Mouse (Mus musculus) stomach, embryonic 16.5 days (tissue): ENCODE data around the gene Slfn8. TPM values are rescaled to one million over a fixed set of nuclear protein-coding genes. Genes with fewer than 3 reads are reported as not detected.
"Not testable (repeated sequence)": the region's sequence is repeated elsewhere in the genome, so short reads cannot be mapped to it uniquely, and the experiment has no call there.

Experiments used
- ATAC-seq: fragments of 200-750 bp; cut with Nextera tagmentation; 2 replicates; pipeline ENCODE4 v1.8.0; 2017; ENCODE audit warnings: moderate number of reproducible peaks, moderate TSS enrichment; ENCODE audit not compliant: insufficient read depth, low FRiP score
- H3K27ac ChIP-seq: fragments of 300-500 bp; sonication (generic); 2 replicates; pipeline ENCODE4 v1.5.1; 2014; ENCODE audit warnings: low read length
- H3K27me3 ChIP-seq: fragments of 300-500 bp; sonication (generic); 2 replicates; pipeline ENCODE4 v1.6.1; 2014; ENCODE audit warnings: low read length, control low read depth, mixed read lengths; ENCODE audit not compliant: control insufficient read depth, insufficient read depth
- H3K36me3 ChIP-seq: fragments of 300-500 bp; sonication (generic); 2 replicates; pipeline ENCODE4 v1.6.1; 2014; ENCODE audit warnings: low read length; ENCODE audit not compliant: control insufficient read depth, insufficient read depth
- H3K4me1 ChIP-seq: fragments of 300-500 bp; sonication (generic); 2 replicates; pipeline ENCODE4 v1.6.1; 2014; ENCODE audit warnings: low read length, control low read depth, mixed read lengths; ENCODE audit not compliant: control insufficient read depth, insufficient read depth
- H3K4me2 ChIP-seq: fragments of 300-500 bp; sonication (generic); 2 replicates; pipeline ENCODE4 v1.6.1; 2014; ENCODE audit warnings: low read depth, low read length, mixed read lengths
- H3K4me3 ChIP-seq: fragments of 300-500 bp; sonication (generic); replicated peaks from 2 replicates; pipeline ENCODE4 v1.5.1; 2014; ENCODE audit warnings: mild to moderate bottlenecking, low read length
- H3K9ac ChIP-seq: fragments of 300-500 bp; sonication (generic); 2 replicates; pipeline ENCODE4 v1.6.1; 2014; ENCODE audit warnings: low read length
- H3K9me3 ChIP-seq: fragments of 300-500 bp; sonication (generic); replicated peaks from 2 replicates; pipeline ENCODE4 v1.6.1; 2016; ENCODE audit warnings: low read length, control low read depth; ENCODE audit not compliant: control insufficient read depth
- WGBS: fragments of 180-500 bp; shearing (Covaris S2); extraction: QIAGEN DNeasy Blood & Tissue Kit; methylation state at CpG from one replicate; pipeline ENCODE4 v1.1.7; 2014; 5-methylcytosine and 5-hydroxymethylcytosine counted together
- polyA plus RNA-seq: library from polyadenylated mRNA; unstranded; fragments of >200 nt; fragmentation: Nextera tagmentation; extraction: Ambion mirVana; gene quantifications from 2 replicates; pipeline ENCODE4 v1.2.1, GENCODE M21; 2015

The Slfn8 gene
- polyA plus RNA-seq, 1 experiment from 2014 or later: 0.85 TPM

GRCm38 (mm10) chr11:82982409-82982808 is 38.2 kb downstream of the Slfn8 start:
- H3K27ac ChIP-seq, H3K4me2 ChIP-seq, H3K9ac ChIP-seq, H3K4me1 ChIP-seq, H3K27me3 ChIP-seq, ATAC-seq, H3K9me3 ChIP-seq, H3K4me3 ChIP-seq: not testable (repeated sequence)
- 89% methylated on average over 2 of the region's 2 CpGs for WGBS
- peaks cover 14% of the 10 kb centered on the region; the same call in 1 of the 2 replicates for H3K36me3 ChIP-seq

GRCm38 (mm10) chr11:82973916-82974315 is 46.7 kb downstream of the Slfn8 start:
- Histone ChIP-seq H3K27me3 (no peaks in the 10 kb centered on the region), H3K36me3 (no peaks in the 10 kb centered on the region), H3K4me1 (peaks cover 5% of the 10 kb centered on the region), H3K9ac (no peak overlapping the region), H3K4me3 (no peak overlapping the region), H3K27ac (no peak overlapping the region), H3K4me2 (no peak overlapping the region), H3K9me3 (no peaks in the 10 kb centered on the region)
- 36% methylated on average over 5 of the region's 5 CpGs for WGBS
- no peak for ATAC-seq

GRCm38 (mm10) chr11:82971590-82971974 is 49.0 kb downstream of the Slfn8 start:
- Histone ChIP-seq H3K27ac (no peak overlapping the region), H3K27me3 (no peaks in the 10 kb centered on the region), H3K36me3 (no peaks in the 10 kb centered on the region), H3K4me3 (no peak overlapping the region), H3K4me1 (peaks cover 5% of the 10 kb centered on the region), H3K9me3 (no peaks in the 10 kb centered on the region), H3K9ac (peak overlapping the region; percentile 26), H3K4me2 (peak overlapping the region; percentile 44; the same call in 1 of the 2 replicates)
- ATAC-seq: no peak
- WGBS: 71% methylated on average over 11 of the region's 11 CpGs

GRCm38 (mm10) chr11:82970712-82971589 is 49.7 kb downstream of the Slfn8 start:
- no peak overlapping the region for H3K27ac ChIP-seq
- 9% methylated on average over 31 of the region's 31 CpGs for WGBS
- H3K4me1 ChIP-seq: peaks cover 5% of the 10 kb centered on the region
- H3K9me3 ChIP-seq: no peaks in the 10 kb centered on the region
- no peak for ATAC-seq
- H3K4me2 ChIP-seq: peak overlapping the region; percentile 44
- H3K9ac ChIP-seq: peak overlapping the region; percentile 26
- no peaks in the 10 kb centered on the region for H3K27me3 ChIP-seq
- no peaks in the 10 kb centered on the region for H3K36me3 ChIP-seq
- peak overlapping the region; percentile 18 for H3K4me3 ChIP-seq

- Histone ChIP-seq H3K9me3 (no peaks in the 10 kb centered on the region), H3K4me2 (no peak overlapping the region), H3K4me1 (no peaks in the 10 kb centered on the region), H3K36me3 (no peaks in the 10 kb centered on the region), H3K27ac (no peak overlapping the region), H3K9ac (no peak overlapping the region), H3K27me3 (no peaks in the 10 kb centered on the region), H3K4me3 (no peak overlapping the region)
- no peak for ATAC-seq
- 71% methylated on average over 8 of the region's 8 CpGs for WGBS
Observed at GRCm38 (mm10) chr11:82962215-82962614, 58.4 kb downstream of the Slfn8 start.

GRCm38 (mm10) chr11:82961743-82962142 is 58.9 kb downstream of the Slfn8 start:
- Histone ChIP-seq H3K4me3 (no peak overlapping the region), H3K27me3 (no peaks in the 10 kb centered on the region), H3K27ac (no peak overlapping the region), H3K36me3 (no peaks in the 10 kb centered on the region), H3K9me3 (no peaks in the 10 kb centered on the region), H3K9ac (no peak overlapping the region), H3K4me1 (no peaks in the 10 kb centered on the region), H3K4me2 (no peak overlapping the region)
- WGBS: 56% methylated on average over 2 of the region's 2 CpGs
- no peak for ATAC-seq

GRCm38 (mm10) chr11:82959613-82960012 is 61.0 kb downstream of the Slfn8 start:
- Histone ChIP-seq H3K27ac (no peak overlapping the region), H3K9ac (no peak overlapping the region), H3K27me3 (no peaks in the 10 kb centered on the region), H3K4me2 (no peak overlapping the region), H3K9me3 (no peaks in the 10 kb centered on the region), H3K36me3 (no peaks in the 10 kb centered on the region), H3K4me1 (no peaks in the 10 kb centered on the region), H3K4me3 (no peak overlapping the region)
- 9% methylated on average over 4 of the region's 4 CpGs for WGBS
- ATAC-seq: no peak

- H3K36me3 ChIP-seq: no peaks in the 10 kb centered on the region
- no peaks in the 10 kb centered on the region for H3K9me3 ChIP-seq
- H3K9ac ChIP-seq: no peak overlapping the region
- peaks cover 6% of the 10 kb centered on the region for H3K27me3 ChIP-seq
- H3K27ac ChIP-seq: no peak overlapping the region
- no peaks in the 10 kb centered on the region for H3K4me1 ChIP-seq
- ATAC-seq: no peak
- no peak overlapping the region for H3K4me3 ChIP-seq
- H3K4me2 ChIP-seq: no peak overlapping the region
- WGBS: 70% methylated on average over 10 of the region's 10 CpGs
Observed at GRCm38 (mm10) chr11:82956925-82957324, 63.7 kb downstream of the Slfn8 start.

- WGBS: 67% methylated on average over 6 of the region's 6 CpGs
- ATAC-seq: no peak
- Histone ChIP-seq H3K9ac (no peak overlapping the region), H3K4me3 (no peak overlapping the region), H3K27ac (no peak overlapping the region), H3K4me2 (no peak overlapping the region), H3K27me3 (peaks cover 21% of the 10 kb centered on the region), H3K9me3 (no peaks in the 10 kb centered on the region), H3K36me3 (no peaks in the 10 kb centered on the region), H3K4me1 (no peaks in the 10 kb centered on the region)
Observed at GRCm38 (mm10) chr11:82954631-82955030, 66.0 kb downstream of the Slfn8 start.
